Mouse (Mus musculus) limb, embryonic 14.5 days (tissue): ENCODE measurements at regions not wholly inside any gene's neighbourhood (a gene's known extent, or its start where the extent isn't known, plus 50 kb on each side); places are given as distances from the start of the nearest gene placed in this dataset.

ENCODE experiments used
- ATAC-seq: fragments of 200-750 bp; cut with Nextera tagmentation; 2 replicates; pipeline ENCODE4 v1.8.0; 2017; ENCODE audit warnings: low read depth, moderate number of reproducible peaks, moderate TSS enrichment; ENCODE audit not compliant: low FRiP score
- DNase-seq: peaks from one replicate; pipeline ENCODE4 v3.0.0-alpha.2; 2015; ENCODE audit warnings: low spot score
- H3K27ac ChIP-seq: fragments of 300-500 bp; sonication (generic); replicated peaks from 2 replicates; pipeline ENCODE4 v1.5.1; 2014; ENCODE audit warnings: low read depth, mild to moderate bottlenecking, low read length, moderate library complexity, mixed read lengths
- H3K27me3 ChIP-seq: fragments of 300-500 bp; sonication (generic); 2 replicates; pipeline ENCODE4 v1.6.1; 2014; ENCODE audit warnings: low read length, mixed read lengths; ENCODE audit not compliant: control insufficient read depth, insufficient read depth
- H3K36me3 ChIP-seq: fragments of 300-500 bp; sonication (generic); 2 replicates; pipeline ENCODE4 v1.6.1; 2014; ENCODE audit warnings: mild to moderate bottlenecking, low read length, moderate library complexity, mixed read lengths; ENCODE audit not compliant: control insufficient read depth, insufficient read depth
- H3K4me1 ChIP-seq: fragments of 300-500 bp; sonication (generic); 2 replicates; pipeline ENCODE4 v1.6.1; 2014; ENCODE audit warnings: antibody characterized with exemption, low read length, mixed read lengths; ENCODE audit not compliant: control insufficient read depth, insufficient read depth
- H3K4me2 ChIP-seq: fragments of 300-500 bp; sonication (generic); replicated peaks from 2 replicates; pipeline ENCODE4 v1.6.1; 2014; ENCODE audit warnings: low read depth, mild to moderate bottlenecking, low read length, moderate library complexity; ENCODE audit not compliant: severe bottlenecking
- H3K4me3 ChIP-seq: fragments of 300-500 bp; sonication (generic); replicated peaks from 2 replicates; pipeline ENCODE4 v1.5.1; 2014; ENCODE audit warnings: low read length
- H3K9ac ChIP-seq: fragments of 300-500 bp; sonication (generic); 2 replicates; pipeline ENCODE4 v1.6.1; 2014; ENCODE audit warnings: mild to moderate bottlenecking, low read depth, low read length, moderate library complexity; ENCODE audit not compliant: severe bottlenecking
- H3K9me3 ChIP-seq: fragments of 300-500 bp; sonication (generic); 2 replicates; pipeline ENCODE4 v1.6.1; 2016; ENCODE audit warnings: low read length; ENCODE audit not compliant: control insufficient read depth
- POLR2A ChIP-seq: fragments of 200-500 bp; IDR thresholded peaks from 2 replicates; pipeline ENCODE4 v1.8.0; 2012; ENCODE audit warnings: inconsistent platforms, mild to moderate bottlenecking, moderate library complexity, borderline replicate concordance; ENCODE audit not compliant: insufficient read depth, insufficient read length; ENCODE audit errors: extremely low read depth
- WGBS: fragments of 180-500 bp; shearing (Covaris S2); extraction: QIAGEN DNeasy Blood & Tissue Kit; methylation state at CpG from one replicate; pipeline ENCODE4 v1.1.7; 2014; 5-methylcytosine and 5-hydroxymethylcytosine counted together

- Histone ChIP-seq H3K36me3 (no peaks in the 10 kb centered on the region), H3K4me1 (peaks cover 7% of the 10 kb centered on the region), H3K4me3 (no peak overlapping the region), H3K4me2 (no peak overlapping the region), H3K9me3 (no peaks in the 10 kb centered on the region), H3K27me3 (no peaks in the 10 kb centered on the region), H3K9ac (no peak overlapping the region), H3K27ac (no peak overlapping the region)
- TF ChIP-seq POLR2A = no peak
- DNase-seq = no peak
- ATAC-seq = no peak
- WGBS = 79% methylated on average over 8 of the region's 8 CpGs
Measured at GRCm38 (mm10) chr3:101524905-101525304, 79.6 kb downstream of the Atp1a1 start.

GRCm38 (mm10) chr3:101524444-101524843 is 80.0 kb downstream of the Atp1a1 start:
- DNase-seq (no peak), ATAC-seq (no peak)
- Histone ChIP-seq H3K4me3 (no peak overlapping the region), H3K4me1 (peaks cover 7% of the 10 kb centered on the region), H3K27ac (no peak overlapping the region), H3K36me3 (no peaks in the 10 kb centered on the region), H3K9me3 (no peaks in the 10 kb centered on the region), H3K9ac (no peak overlapping the region), H3K4me2 (no peak overlapping the region), H3K27me3 (no peaks in the 10 kb centered on the region)
- TF ChIP-seq POLR2A = no peak
- 70% methylated on average over 6 of the region's 6 CpGs for whole genome bisulfite sequencing

DNA sequence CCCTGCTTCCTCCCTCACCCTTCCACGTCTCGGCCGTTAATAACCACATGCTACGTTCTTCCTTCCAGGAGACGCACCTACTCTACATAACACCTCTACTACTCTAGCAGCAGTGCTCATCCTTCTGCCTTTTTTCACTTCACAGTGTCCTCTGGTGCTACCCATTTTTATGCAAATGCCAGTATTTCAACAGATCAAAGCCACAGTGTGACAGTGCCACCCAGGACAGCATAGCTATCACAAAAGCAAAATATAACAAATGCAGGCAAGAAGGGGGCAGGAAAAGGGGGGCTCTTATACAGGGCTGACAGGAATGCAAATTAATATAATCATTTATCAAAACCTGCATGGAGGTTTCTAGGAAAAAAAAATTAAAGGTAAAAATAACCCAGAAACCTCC is 81.2 kb downstream of the Atp1a1 start:
- no peak overlapping the region for H3K4me3 ChIP-seq
- no peaks in the 10 kb centered on the region for H3K27me3 ChIP-seq
- no peaks in the 10 kb centered on the region for H3K9me3 ChIP-seq
- H3K4me1 ChIP-seq = peaks cover 7% of the 10 kb centered on the region
- H3K27ac ChIP-seq = no peak overlapping the region
- 61% methylated on average over 5 of the region's 5 CpGs for WGBS
- no peak overlapping the region for H3K9ac ChIP-seq
- H3K36me3 ChIP-seq = no peaks in the 10 kb centered on the region
- ATAC-seq (no peak), DNase-seq (no peak)
- no peak for TF ChIP-seq POLR2A
- no peak overlapping the region for H3K4me2 ChIP-seq

- Histone ChIP-seq H3K4me1 (peaks cover 8% of the 10 kb centered on the region), H3K4me3 (no peak overlapping the region), H3K9me3 (no peaks in the 10 kb centered on the region), H3K27ac (no peak overlapping the region), H3K4me2 (no peak overlapping the region), H3K27me3 (no peaks in the 10 kb centered on the region), H3K9ac (no peak overlapping the region), H3K36me3 (no peaks in the 10 kb centered on the region)
- TF ChIP-seq POLR2A = no peak
- 62% methylated on average over 9 of the region's 9 CpGs for WGBS
- no peak for ATAC-seq
- DNase-seq = peak; percentile 67
Measured at GRCm38 (mm10) chr3:101522246-101522920, 82.1 kb downstream of the Atp1a1 start.

DNA sequence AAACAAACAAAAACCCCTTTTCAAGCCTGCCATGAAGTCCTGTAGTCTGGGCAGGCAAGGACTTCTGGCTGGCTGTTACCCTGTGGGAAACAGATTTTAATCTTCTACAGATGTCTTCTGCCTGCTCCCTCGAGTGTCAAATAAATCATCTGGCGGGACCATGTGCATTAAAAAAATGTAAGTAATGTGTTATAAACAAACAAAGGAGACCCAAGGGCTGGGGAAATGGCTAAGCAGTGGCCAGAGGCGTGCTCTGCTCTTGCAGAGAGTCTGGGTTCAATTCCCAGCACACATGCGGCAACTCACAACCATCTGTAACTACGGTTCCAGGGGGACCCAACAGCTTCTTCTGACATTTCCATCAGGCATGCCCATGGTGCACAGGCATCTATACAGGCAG is 83.3 kb downstream of the Atp1a1 start:
- Histone ChIP-seq H3K4me3 (no peak overlapping the region), H3K36me3 (no peaks in the 10 kb centered on the region), H3K27me3 (no peaks in the 10 kb centered on the region), H3K9ac (no peak overlapping the region), H3K4me2 (no peak overlapping the region), H3K9me3 (no peaks in the 10 kb centered on the region), H3K4me1 (peaks cover 18% of the 10 kb centered on the region), H3K27ac (no peak overlapping the region)
- TF ChIP-seq POLR2A = no peak
- WGBS = 42% methylated on average over 5 of the region's 5 CpGs
- ATAC-seq = no peak
- no peak for DNase-seq

DNA sequence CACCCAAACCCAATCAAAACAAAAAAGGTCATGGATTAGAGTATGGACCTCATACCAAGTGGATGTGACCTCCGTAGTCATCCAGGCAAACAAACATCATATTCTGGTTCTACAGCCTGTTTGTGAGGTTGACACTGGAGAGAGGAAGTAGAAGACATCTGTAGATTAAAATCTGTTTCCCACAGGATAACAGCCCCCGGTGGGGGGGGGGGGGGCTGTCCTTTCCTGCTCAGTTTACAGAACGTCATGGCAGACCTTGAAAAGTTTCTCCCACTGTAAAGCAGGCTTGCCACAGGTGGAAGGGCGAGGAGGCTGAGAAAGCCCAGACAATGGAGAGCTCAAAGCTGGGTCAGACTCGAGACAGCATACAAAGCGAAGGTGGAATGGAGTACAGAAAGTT is 84.4 kb downstream of the Atp1a1 start:
- 81% methylated on average over 6 of the region's 6 CpGs for WGBS
- ATAC-seq (no peak), DNase-seq (no peak)
- Histone ChIP-seq H3K9me3 (no peaks in the 10 kb centered on the region), H3K36me3 (no peaks in the 10 kb centered on the region), H3K4me2 (no peak overlapping the region), H3K9ac (no peak overlapping the region), H3K27me3 (no peaks in the 10 kb centered on the region), H3K4me1 (peaks cover 18% of the 10 kb centered on the region), H3K27ac (no peak overlapping the region), H3K4me3 (no peak overlapping the region)
- no peak for TF ChIP-seq POLR2A
